ENCODE assay signal across 20 mouse cellular contexts in the genomic region with DNA sequence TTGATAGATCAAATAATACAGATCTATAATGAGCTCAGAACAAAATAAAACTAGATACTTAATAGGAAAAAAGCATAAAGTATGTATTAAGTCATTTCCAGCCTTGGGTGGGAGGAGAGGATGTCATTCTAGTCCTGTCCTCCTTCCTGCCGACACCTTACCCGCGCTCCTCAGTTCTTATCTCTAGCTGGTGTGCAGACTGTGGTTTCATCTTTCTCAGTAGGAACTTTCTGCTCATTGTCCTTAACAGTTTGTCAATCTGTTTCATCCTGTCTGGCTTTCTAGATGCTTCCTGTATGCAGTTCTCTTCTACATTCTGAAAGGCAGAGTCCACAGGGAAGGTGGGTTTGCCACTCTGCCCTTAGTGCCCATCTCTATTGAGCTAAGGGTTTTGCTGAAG. TPM values are rescaled to one million over a fixed set of nuclear protein-coding genes. Genes with fewer than 3 reads are reported as not detected.
"Had no signal": no experiment of that assay in that cellular context is flagged by ENCODE, and none has a peak within 500 bp of the region (broad histone marks: within the 10 kb centered on the region; RNA-seq: fewer than 3 reads in every experiment).

No protein-coding gene starts in this region.

- H3K27me3 ChIP-seq: midbrain, embryonic 12.5 days; neural tube, embryonic 13.5 days; neural tube, embryonic 15.5 days had no signal

- DNase-seq: lung, adult 18-20 months; lung, embryonic 14.5 days; lung, postnatal 10 days; lung, postnatal 4 days; midbrain, embryonic 14.5 days; right cerebral cortex, postnatal 14 days; thymus, adult 18-20 months; thymus, postnatal 14 days; thymus, postnatal 36 days had no signal

- H3K27ac ChIP-seq: midbrain, embryonic 10.5 days; midbrain, embryonic 12.5 days; neural tube, embryonic 13.5 days; neural tube, embryonic 15.5 days had no signal

- ATAC-seq: midbrain, embryonic 16.5 days had no signal

- H3K36me3 ChIP-seq: midbrain, embryonic 10.5 days; midbrain, embryonic 12.5 days; neural tube, embryonic 13.5 days; neural tube, embryonic 15.5 days had no signal

- H3K4me1 ChIP-seq: midbrain, embryonic 10.5 days; midbrain, embryonic 12.5 days; neural tube, embryonic 13.5 days; neural tube, embryonic 15.5 days had no signal

- H3K9ac ChIP-seq: lung, embryonic 14.5 days; midbrain, embryonic 12.5 days; neural tube, embryonic 13.5 days; neural tube, embryonic 15.5 days had no signal

- H3K4me2 ChIP-seq: lung, embryonic 14.5 days; midbrain, embryonic 12.5 days; neural tube, embryonic 13.5 days; neural tube, embryonic 15.5 days had no signal

- H3K4me3 ChIP-seq: midbrain, embryonic 10.5 days; midbrain, embryonic 12.5 days; myocyte; neural tube, embryonic 13.5 days; neural tube, embryonic 15.5 days had no signal

- H3K9me3 ChIP-seq: midbrain, embryonic 10.5 days; midbrain, embryonic 12.5 days; neural tube, embryonic 13.5 days; neural tube, embryonic 15.5 days had no signal

RNA-seq across cellular contexts. Expression of a gene that starts 19.9 kb away (rescaled TPM):
- total RNA-seq: megakaryocyte, adult 5-6 weeks; megakaryocyte-erythroid progenitor cell, adult 5-6 weeks had no signal
- polyA plus RNA-seq: lung, embryonic 14.5 days; midbrain, embryonic 10.5 days; midbrain, embryonic 12.5 days; midbrain, embryonic 14.5 days; midbrain, embryonic 16.5 days; myocyte; neural tube, embryonic 13.5 days; spleen, adult 2 months; stomach, embryonic 14.5 days; thymus, postnatal 0 days had no signal
